Mouse (Mus musculus) hindbrain, embryonic 14.5 days (tissue): Measurements from ENCODE around the gene Slc5a12. TPM values are rescaled to one million over a fixed set of nuclear protein-coding genes. Genes with fewer than 3 reads are reported as not detected.
A peak's percentile ranks its signal among the peaks of the same experiment; 100 is the strongest.

Experiments used
- ATAC-seq: fragments of 200-750 bp; cut with Nextera tagmentation; 2 replicates; pipeline ENCODE4 v1.8.0; 2017; ENCODE audit warnings: moderate number of reproducible peaks, mild to moderate bottlenecking, moderate TSS enrichment, moderate library complexity; ENCODE audit not compliant: low FRiP score
- DNase-seq: peaks from one replicate; pipeline ENCODE4 v3.0.0-alpha.2; 2015; ENCODE audit warnings: low spot score
- H3K27ac ChIP-seq: fragments of 300-500 bp; sonication (generic); 2 replicates; pipeline ENCODE4 v1.5.1; 2014; ENCODE audit warnings: mild to moderate bottlenecking, moderate library complexity
- H3K27me3 ChIP-seq: fragments of 300-500 bp; sonication (generic); 2 replicates; pipeline ENCODE4 v1.6.1; 2014; ENCODE audit warnings: mild to moderate bottlenecking, low read length, mixed read lengths; ENCODE audit not compliant: control insufficient read depth, insufficient read depth
- H3K36me3 ChIP-seq: fragments of 300-500 bp; sonication (generic); replicated peaks from 2 replicates; pipeline ENCODE4 v1.6.1; 2014; ENCODE audit not compliant: control insufficient read depth, insufficient read depth
- H3K4me1 ChIP-seq: fragments of 300-500 bp; sonication (generic); replicated peaks from 2 replicates; pipeline ENCODE4 v1.6.1; 2014; ENCODE audit warnings: antibody characterized with exemption, low read length, mixed read lengths; ENCODE audit not compliant: control insufficient read depth, insufficient read depth
- H3K4me2 ChIP-seq: fragments of 300-500 bp; sonication (generic); replicated peaks from 2 replicates; pipeline ENCODE4 v1.6.1; 2014; ENCODE audit warnings: mild to moderate bottlenecking, moderate library complexity
- H3K4me3 ChIP-seq: fragments of 300-500 bp; sonication (generic); replicated peaks from 2 replicates; pipeline ENCODE4 v1.5.1; 2014; ENCODE audit warnings: mild to moderate bottlenecking, low read length
- H3K9ac ChIP-seq: fragments of 300-500 bp; sonication (generic); 2 replicates; pipeline ENCODE4 v1.6.1; 2014
- H3K9me3 ChIP-seq: fragments of 300-500 bp; sonication (generic); 2 replicates; pipeline ENCODE4 v1.6.1; 2016; ENCODE audit warnings: low read length; ENCODE audit not compliant: control insufficient read depth
- WGBS: fragments of 180-500 bp; shearing (Covaris S2); extraction: QIAGEN DNeasy Blood & Tissue Kit; methylation state at CpG from one replicate; pipeline ENCODE4 v1.1.7; 2014; 5-methylcytosine and 5-hydroxymethylcytosine counted together
- polyA plus RNA-seq: library from polyadenylated mRNA; unstranded; fragments of >200 nt; fragmentation: Nextera tagmentation; extraction: Ambion mirVana; gene quantifications from 2 replicates; pipeline ENCODE4 v1.2.1, GENCODE M21; 2014

Gene Slc5a12
- polyA plus RNA-seq, 1 experiment from 2014 or later = not detected

DNA sequence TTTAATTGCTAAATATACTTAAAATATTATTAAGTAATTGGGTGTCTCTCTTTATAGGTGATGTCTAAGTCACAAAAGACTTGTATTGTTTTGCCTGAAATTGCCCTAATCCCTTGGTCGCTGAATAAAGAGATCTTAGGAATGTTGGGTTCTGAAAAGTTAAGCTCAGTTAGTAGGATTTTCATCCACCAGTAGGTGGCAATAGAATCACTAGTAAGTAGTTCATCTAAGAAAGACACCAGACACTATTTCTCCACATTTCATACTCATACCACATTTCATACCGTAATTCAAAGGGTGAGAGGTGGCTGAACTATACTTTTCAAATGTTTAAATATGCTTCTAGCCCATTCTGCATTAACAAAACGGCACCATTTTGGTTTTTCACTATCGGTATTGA lies 66.2 kb downstream of the Slc5a12 start:
- peak; percentile 81 for DNase-seq
- no peaks in the 10 kb centered on the region for H3K9me3 ChIP-seq

DNA sequence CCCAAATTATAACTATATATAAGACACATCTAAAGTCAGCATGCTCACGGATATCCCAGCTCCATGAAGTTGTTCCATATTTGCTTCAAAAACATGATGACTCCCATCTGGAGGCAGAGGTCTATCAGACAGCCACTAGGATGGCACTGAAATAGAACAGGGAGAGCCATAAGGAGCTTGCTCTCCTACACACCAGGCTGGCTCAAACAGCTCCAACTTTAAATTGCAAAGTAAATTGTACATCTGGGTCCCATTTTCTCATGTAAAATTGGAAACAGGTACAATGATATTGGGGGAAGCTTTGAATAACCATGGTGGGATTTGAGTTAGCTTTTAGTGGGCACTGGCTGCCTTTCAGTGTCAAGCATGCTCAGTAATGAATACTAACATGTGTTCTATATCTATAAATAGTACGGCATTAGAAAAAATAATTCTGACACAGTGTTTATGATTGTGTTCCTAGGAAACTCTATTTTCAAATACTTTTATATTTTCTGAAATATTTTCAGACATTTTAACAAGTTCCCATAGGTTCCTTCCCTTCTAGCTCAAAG lies 74.0 kb downstream of the Slc5a12 start:
- no peak for ATAC-seq
- whole genome bisulfite sequencing = 87% methylated on average over 2 of the region's 2 CpGs
- DNase-seq = no peak

More for the DNA sequence above, 66.2 kb downstream of the Slc5a12 start:
- WGBS = 46% methylated on average over 4 of the region's 4 CpGs
- Histone ChIP-seq H3K9ac (no peak overlapping the region), H3K36me3 (no peaks in the 10 kb centered on the region), H3K4me1 (no peaks in the 10 kb centered on the region), H3K27me3 (no peaks in the 10 kb centered on the region), H3K4me2 (no peak overlapping the region), H3K4me3 (no peak overlapping the region), H3K27ac (no peak overlapping the region)
- no peak for ATAC-seq

More for the DNA sequence above, 74.0 kb downstream of the Slc5a12 start:
- H3K36me3 ChIP-seq = no peaks in the 10 kb centered on the region
- H3K4me1 ChIP-seq = no peaks in the 10 kb centered on the region
- H3K9me3 ChIP-seq = no peaks in the 10 kb centered on the region
- H3K4me3 ChIP-seq = no peak overlapping the region
- no peak overlapping the region for H3K9ac ChIP-seq
- H3K27ac ChIP-seq = no peak overlapping the region
- H3K4me2 ChIP-seq = no peak overlapping the region
- H3K27me3 ChIP-seq = no peaks in the 10 kb centered on the region

Other genes starting within 250 kb of the Slc5a12 start
- gene Fibin, start 234.1 kb upstream of the Slc5a12 start, polyA plus RNA-seq = 6.6 and 8.8 TPM in 2 replicates
- gene Muc15, start 124.0 kb downstream of the Slc5a12 start, polyA plus RNA-seq = 0.05 TPM in 1 of 2 replicates, not detected in the other